Mouse (Mus musculus) liver, adult 2 months (tissue): ENCODE measurements around the gene Fkbp11. TPM values are rescaled to one million over a fixed set of nuclear protein-coding genes. Genes with fewer than 3 reads are reported as not detected.
A peak's percentile ranks its signal among the peaks of the same experiment; 100 is the strongest.

Experiments
- DNase-seq: peaks from one replicate; pipeline ENCODE4 v3.0.0-alpha.2; 2011; ENCODE audit warnings: low read depth, low spot score; ENCODE audit errors: extremely low read depth
- H3K27ac ChIP-seq: fragments of 200-500 bp; replicated peaks from 2 replicates; pipeline ENCODE4 v1.5.1; 2012; ENCODE audit warnings: low read depth, mild to moderate bottlenecking, control low read depth, inconsistent platforms, low read length; ENCODE audit not compliant: insufficient read depth
- H3K27me3 ChIP-seq: fragments of 200-500 bp; 2 replicates; pipeline ENCODE4 v1.6.1; 2012; ENCODE audit warnings: mild to moderate bottlenecking, moderate library complexity, low read length, inconsistent platforms; ENCODE audit not compliant: control insufficient read depth, insufficient read depth
- H3K36me3 ChIP-seq: fragments of 200-500 bp; 2 replicates; pipeline ENCODE4 v1.6.1; 2012; ENCODE audit warnings: low read length, inconsistent platforms; ENCODE audit not compliant: control insufficient read depth, insufficient read depth
- H3K4me1 ChIP-seq: fragments of 200-500 bp; 2 replicates; pipeline ENCODE4 v1.6.1; 2011; ENCODE audit warnings: low read length; ENCODE audit not compliant: control insufficient read depth, insufficient read depth
- H3K4me3 ChIP-seq: fragments of 200-500 bp; 2 replicates; pipeline ENCODE4 v1.5.1; 2011; ENCODE audit warnings: low read depth, mild to moderate bottlenecking, control low read depth, low read length, moderate library complexity; ENCODE audit not compliant: insufficient read depth
- H3K79me2 ChIP-seq: fragments of 200-500 bp; 2 replicates; pipeline ENCODE4 v1.6.1; 2012; ENCODE audit warnings: inconsistent platforms, mild to moderate bottlenecking, low read length, moderate library complexity; ENCODE audit not compliant: control insufficient read depth, insufficient read depth
- H3K9ac ChIP-seq: fragments of 200-500 bp; 2 replicates; pipeline ENCODE4 v1.6.1; 2012; ENCODE audit warnings: low read depth, mild to moderate bottlenecking, control low read depth, inconsistent platforms, low read length
- CTCF ChIP-seq: fragments of 200-500 bp; IDR thresholded peaks from 2 replicates; pipeline ENCODE4 v1.5.1; 2011; ENCODE audit warnings: low read depth, low read length, control low read depth
- POLR2A ChIP-seq: fragments of 200-500 bp; IDR thresholded peaks from 2 replicates; pipeline ENCODE4 v1.6.1; 2011; ENCODE audit warnings: low read length, control low read depth; ENCODE audit not compliant: insufficient read depth; ENCODE audit errors: extremely low read depth
- WGBS: fragments of 180-500 bp; shearing (Covaris S2); methylation state at CpG from one replicate; pipeline ENCODE4 v1.1.7; 2018; 5-methylcytosine and 5-hydroxymethylcytosine counted together
- polyA plus RNA-seq: library from polyadenylated mRNA; depleted of rRNA; stranded (reverse); fragments of >200 nt; gene quantifications from 2 replicates; pipeline ENCODE4 v1.2.3, GENCODE M21; 2012
- total RNA-seq: library from RNA; depleted of rRNA; stranded (reverse); fragments of >200 nt; gene quantifications from 2 replicates; pipeline ENCODE4 v1.2.3, GENCODE M21; 2014

The Fkbp11 gene
- total and polyA plus RNA-seq, 2 experiments, result 22.4 TPM

DNA sequence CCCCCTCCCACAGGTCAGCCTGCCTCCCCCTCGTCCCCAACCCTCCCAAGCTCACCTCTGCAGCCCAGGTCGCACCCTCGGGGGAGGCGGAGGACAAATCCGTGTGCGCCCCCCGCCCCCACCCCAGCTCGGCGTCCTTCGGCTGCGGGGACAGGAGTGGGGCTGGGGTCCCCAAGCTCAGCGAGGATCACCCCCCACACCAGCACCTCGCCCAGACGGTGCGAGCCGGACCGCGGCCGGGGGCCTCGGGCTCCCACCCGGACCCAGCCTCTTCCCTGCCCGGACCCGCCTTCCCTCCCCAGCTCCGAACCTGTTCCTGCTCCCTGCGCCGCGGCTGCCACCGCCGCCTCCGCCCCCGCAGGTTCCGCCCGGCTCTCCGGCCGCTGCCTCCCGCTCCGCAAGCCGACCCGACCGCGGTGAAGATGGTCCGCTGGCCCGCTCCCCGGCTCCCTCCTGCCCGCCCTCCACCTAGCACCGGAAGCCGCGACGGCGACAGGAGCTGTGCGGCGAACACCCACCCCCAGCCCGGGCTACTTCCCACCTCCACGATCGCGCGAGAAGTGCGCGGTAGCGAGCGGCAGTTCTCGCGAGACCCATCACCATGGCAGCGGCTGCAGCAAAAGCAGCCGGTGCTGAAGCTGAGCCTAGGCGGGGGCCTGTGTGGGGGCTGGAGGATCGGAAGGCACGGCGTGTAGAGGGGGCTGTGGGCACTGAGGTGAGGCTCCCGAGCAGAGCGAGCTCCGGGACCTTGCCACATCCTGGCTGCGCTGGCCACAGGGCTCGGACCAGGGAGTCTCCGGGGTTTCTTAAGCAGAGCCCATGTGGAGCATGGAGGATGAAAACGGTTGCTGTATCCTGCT, 34.9 kb upstream of the Fkbp11 start, which contains the start of gene Arf3:
Gene Arf3, minus strand, starts transcription at position 545 of the 860 bp plus-strand sequence.
- Histone ChIP-seq H3K27me3 (no peaks in the 10 kb centered on the region), H3K79me2 (peaks cover 28% of the 10 kb centered on the region), H3K36me3 (no peaks in the 10 kb centered on the region), H3K4me1 (peaks cover 3% of the 10 kb centered on the region), H3K27ac (peak within 1 kb of the TSS; percentile 54), H3K9ac (peak within 1 kb of the TSS; percentile 96), H3K4me3 (peak within 1 kb of the TSS; percentile 94)
- DNase-seq, result peak; percentile 68
- TF ChIP-seq POLR2A (peak; percentile 86), CTCF (no peak)
- WGBS, result 1% methylated on average over 66 of the region's 76 CpGs

DNA sequence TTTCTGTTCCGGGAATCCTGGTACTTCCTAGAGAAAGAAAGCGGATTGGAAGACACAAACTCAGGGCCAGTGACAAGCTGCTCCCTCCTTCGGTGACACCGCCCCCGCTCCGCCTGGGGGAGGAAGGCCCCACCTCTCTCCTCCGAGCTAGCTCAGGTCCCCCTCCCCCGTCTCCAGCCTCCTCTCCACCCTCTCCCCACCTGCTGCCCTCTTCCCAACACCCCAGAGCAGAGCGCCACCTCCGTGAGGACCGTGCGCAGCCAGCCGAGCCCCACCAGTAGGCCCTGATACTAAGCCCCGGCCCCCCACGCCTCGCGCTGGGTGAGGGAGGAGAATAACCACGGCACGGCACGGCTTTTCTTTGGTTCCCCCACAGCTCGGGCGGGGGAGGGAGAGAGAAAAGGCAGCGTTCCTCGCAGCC, 34.2 kb upstream of the Fkbp11 start:
- Histone ChIP-seq H3K27ac (peak overlapping the region; percentile 39; the same call in 1 of the 2 replicates), H3K36me3 (no peaks in the 10 kb centered on the region), H3K4me1 (peaks cover 3% of the 10 kb centered on the region), H3K27me3 (no peaks in the 10 kb centered on the region), H3K79me2 (peaks cover 28% of the 10 kb centered on the region), H3K4me3 (peak overlapping the region; percentile 94), H3K9ac (peak overlapping the region; percentile 96)
- peak; percentile 45 for DNase-seq
- WGBS, result 1% methylated on average over 23 of the region's 24 CpGs
- TF ChIP-seq POLR2A (no peak), CTCF (no peak)

DNA sequence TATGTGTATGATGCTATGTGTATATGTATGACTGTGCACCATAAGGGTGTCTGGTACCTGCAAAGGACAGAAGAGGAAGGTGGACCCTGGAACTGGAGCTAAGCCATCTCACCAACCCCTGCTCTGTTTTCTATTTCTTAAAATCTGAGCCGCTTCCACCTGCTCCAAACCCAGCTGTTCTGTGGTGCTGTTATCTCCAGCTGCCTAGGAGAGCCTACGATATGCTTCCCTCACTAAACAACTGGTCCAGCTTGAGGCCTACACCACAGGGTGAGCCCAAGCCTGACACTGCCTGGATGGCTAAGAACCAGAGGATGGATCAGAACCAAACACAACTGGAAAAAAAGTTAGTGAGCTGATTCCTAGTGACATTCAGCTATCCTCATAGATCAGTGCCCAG, 26.1 kb upstream of the Fkbp11 start:
- no peak overlapping the region for H3K4me3 ChIP-seq
- 78% methylated on average over 2 of the region's 2 CpGs for WGBS
- H3K36me3 ChIP-seq, result no peaks in the 10 kb centered on the region
- H3K27ac ChIP-seq, result no peak overlapping the region
- no peaks in the 10 kb centered on the region for H3K4me1 ChIP-seq
- DNase-seq, result no peak
- no peaks in the 10 kb centered on the region for H3K27me3 ChIP-seq
- peaks cover 15% of the 10 kb centered on the region for H3K79me2 ChIP-seq
- TF ChIP-seq CTCF, result no peak
- TF ChIP-seq POLR2A, result no peak
- H3K9ac ChIP-seq, result no peak overlapping the region

DNA sequence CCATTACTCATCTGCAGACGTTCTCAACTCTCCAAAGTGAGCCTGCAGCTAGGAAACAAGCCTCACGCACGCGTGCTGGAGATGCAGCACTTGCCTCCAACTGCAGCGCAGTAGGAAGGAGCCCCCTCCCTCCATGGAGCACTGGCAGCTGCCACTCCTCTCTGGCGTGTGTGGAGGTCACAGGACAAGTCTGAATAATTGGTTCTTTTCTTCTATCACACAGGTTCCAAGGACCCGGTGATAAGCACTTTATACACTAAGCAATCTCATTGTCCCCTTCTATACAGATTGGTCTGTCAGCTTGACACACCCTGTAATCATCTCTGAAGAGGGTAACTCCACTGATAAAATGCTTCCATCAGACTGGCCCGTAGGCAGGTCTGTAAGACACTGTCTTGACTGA, 25.0 kb upstream of the Fkbp11 start:
- peaks cover 13% of the 10 kb centered on the region for H3K79me2 ChIP-seq
- H3K27me3 ChIP-seq, result no peaks in the 10 kb centered on the region
- H3K9ac ChIP-seq, result no peak overlapping the region
- H3K27ac ChIP-seq, result no peak overlapping the region
- no peaks in the 10 kb centered on the region for H3K36me3 ChIP-seq
- no peak overlapping the region for H3K4me3 ChIP-seq
- no peak for DNase-seq
- WGBS, result 81% methylated on average over 8 of the region's 8 CpGs
- no peaks in the 10 kb centered on the region for H3K4me1 ChIP-seq
- TF ChIP-seq CTCF, result no peak
- TF ChIP-seq POLR2A, result no peak

DNA sequence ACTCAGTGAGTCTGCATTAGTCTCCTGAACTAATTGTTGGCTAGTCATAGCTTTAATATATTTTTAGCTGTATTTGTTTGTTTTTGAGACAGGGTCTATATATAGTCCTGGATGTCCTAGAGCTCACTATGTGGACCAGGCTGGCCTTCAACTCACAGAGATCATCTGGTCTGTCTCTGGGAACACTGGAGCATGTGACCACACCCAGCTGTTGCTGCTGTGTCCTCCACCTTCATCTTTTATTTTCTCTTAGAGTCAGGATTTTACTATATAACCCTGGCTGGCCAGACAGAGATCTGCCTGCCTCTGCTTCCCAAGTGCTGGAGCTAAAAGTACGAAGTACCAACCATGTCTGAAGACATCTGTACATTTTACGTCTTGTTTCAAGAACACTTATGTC, 21.1 kb upstream of the Fkbp11 start:
- no peak overlapping the region for H3K4me3 ChIP-seq
- no peak overlapping the region for H3K9ac ChIP-seq
- H3K27ac ChIP-seq, result no peak overlapping the region
- DNase-seq, result no peak
- no peaks in the 10 kb centered on the region for H3K27me3 ChIP-seq
- peaks cover 13% of the 10 kb centered on the region; the same call in 1 of the 2 replicates for H3K79me2 ChIP-seq
- WGBS, result 96% methylated on average over 2 of the region's 2 CpGs
- TF ChIP-seq POLR2A (no peak), CTCF (no peak)
- no peaks in the 10 kb centered on the region for H3K36me3 ChIP-seq
- H3K4me1 ChIP-seq, result no peaks in the 10 kb centered on the region

DNA sequence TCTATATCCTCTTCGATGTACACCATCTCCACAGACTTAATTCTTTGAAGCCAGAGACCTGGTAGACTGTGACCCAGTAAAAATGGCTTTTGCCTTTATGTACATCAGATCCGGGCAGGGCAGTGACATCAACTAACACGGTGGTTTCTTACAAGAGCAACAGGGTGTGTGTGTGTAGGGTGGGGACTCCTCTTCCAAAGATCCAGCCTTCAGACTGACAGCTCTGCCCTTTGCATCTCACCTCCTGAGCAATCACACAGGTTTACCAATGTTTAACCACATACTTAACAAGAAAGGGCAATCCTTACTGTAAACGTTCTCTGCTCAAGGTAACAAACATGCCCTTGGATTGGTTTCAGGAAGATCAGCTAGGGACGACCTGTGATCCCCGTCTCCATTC, 19.3 kb upstream of the Fkbp11 start:
- Histone ChIP-seq H3K27me3 (no peaks in the 10 kb centered on the region), H3K4me3 (no peak overlapping the region), H3K4me1 (no peaks in the 10 kb centered on the region), H3K9ac (no peak overlapping the region), H3K36me3 (no peaks in the 10 kb centered on the region), H3K27ac (no peak overlapping the region), H3K79me2 (peaks cover 11% of the 10 kb centered on the region; the same call in 1 of the 2 replicates)
- no peak for TF ChIP-seq POLR2A
- WGBS, result 46% methylated on average over 6 of the region's 6 CpGs
- DNase-seq, result no peak
